Mouse (Mus musculus): ENCODE results near the gene Rbm43.
"Not testable (repeated sequence)": the region's sequence is repeated elsewhere in the genome, so short reads cannot be mapped to it uniquely, and the experiment has no call there.

Rbm43 gene

GRCm38 (mm10) chr2:51914532-51914931 is 20.4 kb downstream of the Rbm43 start:
- no peak for DNase-seq (ENCODE audit: low spot score in 2 of 2)

- DNase-seq (ENCODE audit: low spot score in 2 of 2) = no peak
Observed at GRCm38 (mm10) chr2:51912740-51913139, 22.2 kb downstream of the Rbm43 start.

DNA sequence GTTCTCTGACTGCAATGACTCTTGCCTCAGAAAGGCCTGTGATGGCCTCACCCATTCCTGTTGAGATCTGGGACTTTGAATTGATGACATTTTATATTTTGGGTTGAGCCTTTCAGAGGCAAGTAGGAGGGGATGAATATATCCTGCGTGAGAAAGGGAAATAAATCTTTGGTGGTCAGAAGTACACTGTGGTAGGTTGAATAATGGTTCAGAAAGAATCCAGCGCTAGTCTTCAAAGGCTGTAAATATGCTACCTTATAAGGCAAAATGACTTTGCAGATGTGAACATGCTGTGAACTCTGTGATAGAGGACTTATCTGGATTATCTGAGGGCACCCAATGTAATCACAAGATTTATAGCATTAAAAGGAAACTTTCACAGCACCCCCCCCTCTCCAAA is 23.1 kb downstream of the Rbm43 start:
- no peak for DNase-seq (ENCODE audit: low spot score in 2 of 2)

DNA sequence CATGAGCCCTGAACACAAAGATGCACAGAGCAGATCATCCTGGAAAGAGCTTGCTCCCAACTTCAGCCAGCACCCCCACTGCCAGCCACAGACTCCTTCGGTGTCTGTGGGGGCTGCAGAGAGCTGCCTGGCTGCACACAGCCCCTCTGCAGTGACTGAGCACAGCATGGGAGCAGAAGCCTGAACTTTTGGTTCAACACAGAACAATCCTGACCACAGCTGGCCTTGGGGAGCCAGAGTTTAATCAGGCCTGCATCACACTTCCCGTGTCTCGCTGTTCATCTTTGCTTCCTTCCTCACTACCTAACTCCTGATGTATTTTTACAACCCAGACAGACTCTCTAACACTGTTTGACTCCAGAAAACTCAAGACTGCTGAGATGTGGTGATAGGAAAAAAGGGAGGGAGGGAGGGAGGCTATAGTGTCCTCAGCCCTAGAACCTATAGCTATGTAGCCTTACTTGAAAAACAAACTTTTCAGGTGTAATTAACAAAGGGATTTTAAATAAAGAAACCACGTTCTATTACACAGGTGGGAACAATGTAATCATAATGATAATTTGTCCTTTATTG is 27.3 kb downstream of the Rbm43 start:
- no peak for DNase-seq (ENCODE audit: low spot score in 2 of 2)

GRCm38 (mm10) chr2:51905637-51906036 is 29.3 kb downstream of the Rbm43 start:
- no peak for DNase-seq (ENCODE audit: low spot score in 2 of 2)

DNA sequence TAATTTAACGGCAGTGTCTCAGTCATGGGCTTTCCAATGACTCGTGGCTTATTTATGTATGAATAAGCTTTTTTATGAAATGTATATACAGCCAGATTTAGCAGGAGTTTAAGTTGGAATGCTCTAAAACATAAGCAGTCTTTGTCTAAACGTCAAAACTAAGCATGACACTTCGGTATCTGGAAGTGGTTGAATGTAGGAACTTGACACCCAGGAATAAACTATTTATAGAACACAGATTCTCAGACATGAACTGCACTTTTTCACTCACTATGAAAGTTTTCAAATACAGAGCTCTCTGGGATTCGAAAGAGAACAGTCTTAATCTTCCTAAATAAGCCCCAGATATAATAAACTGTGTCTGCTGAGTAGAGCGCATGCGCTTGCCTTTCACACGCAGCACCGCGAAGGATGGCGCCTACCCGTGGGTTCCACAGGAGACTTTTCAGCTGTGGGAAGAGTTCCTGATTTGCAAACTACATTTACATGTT is 42.5 kb downstream of the Rbm43 start:
- no peak for DNase-seq (ENCODE audit: low spot score in 2 of 2)

DNA sequence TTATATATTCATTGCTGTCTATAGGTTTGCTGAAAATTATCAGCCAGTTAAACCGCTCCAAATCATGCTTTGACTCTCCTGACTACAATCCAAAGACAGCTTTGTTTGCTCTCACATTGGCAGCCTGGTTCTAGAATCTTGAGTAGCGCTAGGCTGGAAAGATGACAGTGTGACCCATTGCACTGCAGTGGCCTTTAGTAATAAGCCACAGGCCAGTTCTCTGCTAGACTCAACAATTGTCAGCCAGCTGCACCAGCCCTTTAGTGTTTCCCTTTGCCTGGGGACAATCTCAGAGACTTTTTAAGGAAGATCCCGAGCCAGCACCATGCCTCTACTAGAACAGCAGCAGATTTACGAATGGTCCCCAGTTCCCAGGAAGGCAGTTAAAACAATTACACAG is 44.0 kb downstream of the Rbm43 start:
- DNase-seq (ENCODE audit: low spot score in 2 of 2) = no peak

GRCm38 (mm10) chr2:51890139-51890538 is 44.8 kb downstream of the Rbm43 start:
- not testable (repeated sequence) for DNase-seq (ENCODE audit: low spot score in 2 of 2)

DNA sequence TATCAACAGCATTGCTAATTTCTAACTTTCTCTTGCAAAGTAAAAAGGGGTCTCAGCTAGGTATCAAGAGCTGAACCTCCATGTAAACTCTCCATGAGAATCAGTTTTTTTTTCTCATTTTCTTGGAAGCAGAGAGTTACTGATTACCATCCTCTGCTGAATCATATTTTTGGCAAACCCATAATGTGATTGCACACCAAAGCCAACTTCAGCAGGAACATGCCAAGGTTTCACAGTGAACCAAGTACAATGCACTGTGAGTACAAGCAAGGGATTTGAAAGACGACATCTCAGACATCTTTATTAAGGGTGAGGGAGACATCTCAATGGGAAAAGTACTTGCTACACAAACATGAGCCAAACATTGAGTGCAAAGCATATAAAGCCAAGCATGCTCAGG is 54.8 kb downstream of the Rbm43 start:
- no peak for DNase-seq (ENCODE audit: low spot score in 2 of 2)
